Mouse (Mus musculus) B cell, adult 67 days (primary cell): ENCODE results near the gene Tent5c. TPM values are rescaled to one million over a fixed set of nuclear protein-coding genes. Genes with fewer than 3 reads are reported as not detected.

Experiments
- total RNA-seq, 2 experiments: library from RNA; stranded (reverse); gene quantifications; 4 replicates each; pipeline ENCODE4 v1.2.4; 2023

The Tent5c gene
- total RNA-seq, result 10 to 100 TPM in 1 of 2 experiments, 1 to 10 TPM in 1; 8.9 to 18.6 TPM

GRCm38 (mm10) chr3:100489133-100490009, at the start of gene Tent5c:
Gene Tent5c (minus strand): TSS chr3:100489324.

Other genes starting within 250 kb of the Tent5c start
- 100 to 1,000 TPM; 103 to 110 TPM for gene Man1a2, start 196.2 kb upstream of the Tent5c start, total RNA-seq